Mouse (Mus musculus) cerebellum, postnatal 14 days (tissue): Measurements from ENCODE around the gene Il1rapl1.

Source experiments
- DNase-seq, 2 experiments: peaks; one replicate each; pipeline ENCODE4 v3.0.0; 2021; ENCODE audit warnings: mixed read lengths in 2 of 2

Gene Il1rapl1

GRCm38 (mm10) chrX:88115609-88116073 lies at the start of gene Il1rapl1:
Gene Il1rapl1 (minus strand): TSS chrX:88115645.
- peak; percentile 60 to 68 for DNase-seq

GRCm38 (mm10) chrX:88158037-88158436 lies 42.6 kb upstream of the Il1rapl1 start:
- DNase-seq: no peak

GRCm38 (mm10) chrX:88125612-88126011 lies 10.2 kb upstream of the Il1rapl1 start:
- DNase-seq: no peak

GRCm38 (mm10) chrX:88120070-88120469 lies 4.6 kb upstream of the Il1rapl1 start:
- DNase-seq: no peak

- DNase-seq: no peak
These were observed 2.4 kb upstream of the Il1rapl1 start for GRCm38 (mm10) chrX:88117858-88118257.

- no peak for DNase-seq
These were observed 881 bp upstream of the Il1rapl1 start for GRCm38 (mm10) chrX:88116326-88116725.

GRCm38 (mm10) chrX:88113561-88113960 lies 1.9 kb downstream of the Il1rapl1 start:
- peak in 1 of 2 experiments; percentile 36 for DNase-seq

- peak in 1 of 2 experiments; percentile 27 for DNase-seq
These were observed 3.2 kb downstream of the Il1rapl1 start for GRCm38 (mm10) chrX:88112254-88112653.

- peak; percentile 28 to 60 for DNase-seq
These were observed 5.7 kb downstream of the Il1rapl1 start for GRCm38 (mm10) chrX:88109733-88110132.

GRCm38 (mm10) chrX:88093936-88094569 lies 21.4 kb downstream of the Il1rapl1 start:
- peak; percentile 32 to 57 for DNase-seq

GRCm38 (mm10) chrX:88089873-88090272 lies 25.6 kb downstream of the Il1rapl1 start:
- DNase-seq: no peak

- DNase-seq: peak; percentile 65
These were observed 42.6 kb downstream of the Il1rapl1 start for GRCm38 (mm10) chrX:88072741-88073419.

- DNase-seq: peak; percentile 55 to 64
These were observed 45.1 kb downstream of the Il1rapl1 start for GRCm38 (mm10) chrX:88070368-88070767.

GRCm38 (mm10) chrX:88043556-88043955 lies 71.9 kb downstream of the Il1rapl1 start:
- DNase-seq: no peak

GRCm38 (mm10) chrX:88038984-88039383 lies 76.5 kb downstream of the Il1rapl1 start:
- no peak for DNase-seq

GRCm38 (mm10) chrX:87897172-87897571 lies 218.3 kb downstream of the Il1rapl1 start:
- DNase-seq: no peak

- no peak for DNase-seq
These were observed 223.5 kb downstream of the Il1rapl1 start for GRCm38 (mm10) chrX:87891916-87892315.

GRCm38 (mm10) chrX:87854107-87854506 lies 261.3 kb downstream of the Il1rapl1 start:
- DNase-seq: no peak

GRCm38 (mm10) chrX:87813884-87814283 lies 301.6 kb downstream of the Il1rapl1 start:
- DNase-seq: no peak

- peak; percentile 20 to 43 for DNase-seq
These were observed 307.7 kb downstream of the Il1rapl1 start for GRCm38 (mm10) chrX:87807717-87808116.

- DNase-seq: peak; percentile 4 to 35
These were observed 322.4 kb downstream of the Il1rapl1 start for GRCm38 (mm10) chrX:87793011-87793410.

GRCm38 (mm10) chrX:87710589-87710988 lies 404.9 kb downstream of the Il1rapl1 start:
- peak; percentile 59 to 76 for DNase-seq

- DNase-seq: peak; percentile 17 to 30
These were observed 451.6 kb downstream of the Il1rapl1 start for GRCm38 (mm10) chrX:87663856-87664255.

GRCm38 (mm10) chrX:87655644-87656043 lies 459.8 kb downstream of the Il1rapl1 start:
- DNase-seq: peak; percentile 7 to 33
